Mouse (Mus musculus): ENCODE measurements at regions not wholly inside any gene's neighbourhood (a gene's known extent, or its start where the extent isn't known, plus 50 kb on each side); places are given as distances from the start of the nearest gene placed in this dataset.
A peak's percentile ranks its signal among the peaks of the same experiment; 100 is the strongest.

DNA sequence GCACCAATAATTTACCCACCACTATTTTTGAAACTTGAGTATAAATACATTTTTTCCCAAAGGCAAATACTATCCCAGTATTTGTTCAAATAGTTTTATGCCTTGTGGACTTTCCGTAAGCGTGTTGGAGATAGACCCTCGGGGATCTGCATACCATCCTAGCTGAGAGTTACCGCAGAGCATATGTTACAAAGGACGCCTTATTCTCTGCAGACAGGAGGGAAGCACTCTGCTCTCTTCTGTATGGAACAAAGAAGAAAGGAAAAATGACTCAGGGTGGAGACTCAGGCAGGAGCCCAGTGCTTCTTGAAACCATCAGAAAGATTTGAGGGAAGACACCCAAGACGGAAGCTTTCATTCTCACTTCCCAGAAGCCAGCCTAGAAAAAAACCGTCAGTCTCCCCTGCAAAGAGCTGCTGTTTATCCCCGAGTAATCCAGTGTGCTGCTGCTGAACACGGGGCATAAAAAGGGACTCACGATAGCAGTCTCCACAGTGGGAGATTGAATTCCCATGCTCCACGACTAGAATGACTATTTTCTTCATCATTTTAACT is 200.2 kb upstream of the Runx1 start:
- no peak for TF ChIP-seq CTCF (conservative IDR thresholded peaks at IDR 0.05)
- DNase-seq (ENCODE audit: low spot score in 2 of 2) = no peak
- Histone ChIP-seq H3K4me3 (no peak overlapping the region), H3K27ac (no peak overlapping the region)

DNA sequence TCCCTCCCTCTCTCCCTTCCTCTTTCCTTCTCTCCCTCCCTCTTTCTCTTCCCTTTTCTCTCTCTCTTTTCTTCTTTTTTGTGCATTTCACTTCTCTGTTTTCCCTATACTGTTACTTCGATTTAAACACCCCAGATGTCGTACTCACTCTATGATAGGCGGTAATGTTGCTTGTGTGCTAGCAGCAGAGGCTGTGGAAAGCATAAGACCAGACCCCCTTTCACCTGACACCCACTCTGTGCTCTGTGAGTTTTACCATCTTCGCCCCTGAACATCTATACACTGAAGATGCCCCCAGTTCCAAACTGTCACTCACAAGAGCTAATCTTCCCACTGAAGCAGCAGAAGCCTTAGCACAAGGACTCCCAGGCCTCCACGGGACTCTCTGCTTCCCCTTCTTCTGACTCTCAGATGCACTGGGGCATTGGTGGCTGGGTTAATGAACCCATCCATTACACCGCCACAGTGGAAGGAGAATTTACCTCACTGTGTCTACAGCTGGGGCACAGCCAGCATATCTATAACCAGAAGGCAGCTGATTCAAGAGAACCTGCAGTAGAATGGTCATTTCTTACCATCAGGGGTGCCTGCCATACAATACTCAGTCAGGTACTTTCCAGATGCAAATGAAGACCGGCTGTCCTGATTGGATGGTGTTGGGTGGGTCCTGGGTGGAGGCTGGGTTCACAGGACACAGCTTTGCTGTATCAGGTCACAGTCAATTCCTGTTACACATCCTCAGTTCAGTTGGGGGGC is 194.0 kb upstream of the Runx1 start:
- no peak overlapping the region for H3K27ac ChIP-seq
- no peak overlapping the region for H3K4me3 ChIP-seq
- TF ChIP-seq CTCF (conservative IDR thresholded peaks at IDR 0.05) = no peak
- no peak for DNase-seq (ENCODE audit: low spot score in 2 of 2)

DNA sequence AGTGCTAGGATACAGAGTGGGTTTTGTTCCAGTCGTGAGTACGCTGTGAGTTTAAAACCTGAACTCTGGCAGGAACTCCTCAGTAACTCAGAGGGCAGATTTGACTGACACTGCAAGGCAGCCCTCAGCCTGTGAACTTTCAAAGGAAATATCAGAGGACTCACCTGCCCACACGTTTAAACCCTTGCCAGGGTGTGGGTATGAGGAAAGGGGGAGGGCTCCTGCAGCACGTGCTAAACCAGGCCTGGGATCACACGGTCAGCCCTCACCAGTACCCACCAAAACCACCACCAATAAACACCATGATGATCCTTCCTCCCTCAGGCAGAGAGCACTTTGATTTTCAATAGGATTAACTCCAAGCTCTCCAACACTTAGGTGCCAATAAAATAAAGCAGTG is 192.8 kb upstream of the Runx1 start:
- no peak for TF ChIP-seq CTCF (conservative IDR thresholded peaks at IDR 0.05)
- no peak for DNase-seq (ENCODE audit: low spot score in 2 of 2)
- no peak overlapping the region for H3K4me3 ChIP-seq
- H3K27ac ChIP-seq = no peak overlapping the region

DNA sequence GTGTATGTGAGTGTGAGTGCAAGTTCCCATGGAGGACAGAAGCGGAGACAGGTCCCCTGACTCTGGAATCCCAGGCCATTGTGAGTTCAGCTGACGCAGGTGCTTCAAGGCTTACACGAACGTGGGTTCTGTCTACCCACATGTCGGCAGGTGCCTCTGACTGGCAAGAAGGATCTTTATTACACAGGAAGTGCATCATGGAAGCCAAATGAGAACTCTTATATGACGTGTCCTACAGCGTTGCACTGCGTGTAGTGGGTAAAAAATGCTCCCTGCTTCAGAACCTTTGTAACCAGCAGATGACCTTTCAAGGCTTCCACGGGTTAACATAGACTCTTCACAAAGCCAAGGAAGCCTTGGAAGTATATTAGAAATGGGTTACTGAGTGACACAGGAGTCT is 191.1 kb upstream of the Runx1 start:
- no peak for TF ChIP-seq CTCF (conservative IDR thresholded peaks at IDR 0.05)
- H3K4me3 ChIP-seq = no peak overlapping the region
- DNase-seq (ENCODE audit: low spot score in 2 of 2) = no peak
- no peak overlapping the region for H3K27ac ChIP-seq

DNA sequence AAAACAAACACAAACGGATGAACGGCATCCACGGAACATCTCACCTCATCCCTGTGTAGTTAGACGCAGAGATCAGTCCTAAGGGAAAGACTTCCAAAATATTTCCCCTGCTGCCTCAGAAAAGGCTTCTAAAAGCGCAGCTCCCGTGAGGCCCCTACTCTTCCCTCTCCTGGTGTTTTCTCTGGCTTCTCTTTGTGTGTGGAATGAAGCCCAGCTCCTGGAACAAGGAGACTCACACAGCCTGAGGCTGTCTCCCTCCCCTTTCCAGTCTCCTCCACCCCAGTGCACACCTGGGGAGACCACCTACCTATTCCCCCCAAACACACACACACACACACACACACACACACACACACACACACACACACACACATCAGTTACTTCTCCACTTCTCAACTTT is 189.7 kb upstream of the Runx1 start:
- Histone ChIP-seq H3K4me3 (no peak overlapping the region), H3K27ac (no peak overlapping the region)
- no peak for TF ChIP-seq CTCF (conservative IDR thresholded peaks at IDR 0.05)
- DNase-seq (ENCODE audit: low spot score in 2 of 2) = no peak

DNA sequence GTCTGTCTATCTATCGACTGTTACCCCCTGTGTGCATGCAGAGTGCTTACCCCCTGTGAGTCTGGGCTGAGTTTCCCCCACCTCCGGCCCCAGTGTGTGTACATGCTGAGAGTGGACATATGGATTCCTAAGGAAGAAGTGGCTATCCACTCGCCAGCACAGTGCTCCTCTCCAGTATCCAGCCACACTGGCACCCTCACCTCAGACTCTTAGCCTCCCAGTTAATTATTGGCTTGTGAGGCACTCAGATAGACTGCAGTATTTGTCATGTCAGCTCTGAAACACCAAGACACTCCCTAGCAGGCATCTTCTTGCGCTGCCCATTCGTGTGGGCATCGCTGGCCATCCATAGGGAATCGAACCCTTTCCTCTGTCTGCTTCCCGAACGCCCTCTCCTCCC is 189.0 kb upstream of the Runx1 start:
- H3K4me3 ChIP-seq = no peak overlapping the region
- no peak for TF ChIP-seq CTCF (conservative IDR thresholded peaks at IDR 0.05)
- no peak for DNase-seq (ENCODE audit: low spot score in 2 of 2)
- no peak overlapping the region for H3K27ac ChIP-seq

DNA sequence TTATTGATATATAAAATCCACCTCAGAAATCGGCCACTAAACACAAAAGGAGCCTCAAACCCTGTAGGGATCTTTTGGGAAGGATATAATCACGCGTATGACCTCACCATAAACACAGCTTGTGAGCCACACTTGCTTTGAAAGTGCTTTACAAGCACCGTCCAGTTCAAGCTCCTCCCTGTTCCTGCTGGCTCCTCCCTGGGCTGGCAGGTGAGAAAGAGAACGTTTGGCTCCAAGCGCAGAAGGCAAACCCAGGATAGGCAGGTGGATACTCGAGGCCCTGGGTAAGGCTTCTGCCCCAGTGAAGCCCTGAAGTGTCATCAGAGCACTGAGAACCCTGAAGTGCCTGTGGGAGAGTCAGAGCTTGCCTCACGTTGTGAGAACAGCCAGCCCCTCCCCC is 187.9 kb upstream of the Runx1 start:
- no peak overlapping the region for H3K27ac ChIP-seq
- no peak overlapping the region for H3K4me3 ChIP-seq
- TF ChIP-seq CTCF (conservative IDR thresholded peaks at IDR 0.05) = no peak
- DNase-seq (ENCODE audit: low spot score in 2 of 2) = no peak

DNA sequence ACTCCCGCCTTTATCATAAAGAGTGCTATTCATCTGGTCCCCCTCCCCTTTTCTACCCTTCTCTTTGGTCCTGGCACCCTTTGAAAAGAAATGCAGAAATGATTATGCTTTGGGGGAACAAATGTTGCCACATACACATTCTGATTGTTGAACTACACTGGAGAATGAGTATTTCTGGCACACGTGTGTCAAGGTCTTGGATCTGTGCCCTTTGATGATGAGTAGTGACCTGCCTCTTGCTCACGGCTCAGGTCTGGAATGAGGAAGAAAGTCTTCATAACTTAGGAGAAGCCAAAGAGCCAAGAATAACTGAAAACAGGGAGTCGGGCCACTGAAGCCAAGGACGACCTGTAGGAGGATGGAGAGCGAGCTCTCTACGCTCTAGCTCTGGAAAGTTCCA is 187.3 kb upstream of the Runx1 start:
- no peak for DNase-seq (ENCODE audit: low spot score in 2 of 2)
- no peak overlapping the region for H3K27ac ChIP-seq
- TF ChIP-seq CTCF (conservative IDR thresholded peaks at IDR 0.05) = no peak
- H3K4me3 ChIP-seq = no peak overlapping the region

DNA sequence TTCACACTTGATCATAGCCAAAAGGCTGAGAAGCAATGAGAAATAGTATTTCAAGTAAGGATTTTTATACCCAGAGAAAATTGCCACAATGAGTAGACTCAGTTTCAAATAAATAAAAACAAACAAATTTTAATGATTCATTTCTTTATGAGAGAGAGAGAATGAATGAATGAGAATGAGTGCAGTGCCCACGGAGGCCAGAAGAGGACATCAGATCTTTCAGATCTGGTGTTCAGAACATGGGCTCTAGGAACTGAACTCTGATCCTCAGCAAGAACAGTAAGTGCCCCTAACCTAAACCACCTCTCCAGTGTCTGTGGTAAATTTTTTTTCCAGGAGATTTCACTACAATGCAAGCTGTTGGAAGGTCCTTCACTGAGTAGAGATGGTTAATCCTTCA is 185.5 kb upstream of the Runx1 start:
- H3K27ac ChIP-seq = no peak overlapping the region
- no peak for DNase-seq (ENCODE audit: low spot score in 2 of 2)

DNA sequence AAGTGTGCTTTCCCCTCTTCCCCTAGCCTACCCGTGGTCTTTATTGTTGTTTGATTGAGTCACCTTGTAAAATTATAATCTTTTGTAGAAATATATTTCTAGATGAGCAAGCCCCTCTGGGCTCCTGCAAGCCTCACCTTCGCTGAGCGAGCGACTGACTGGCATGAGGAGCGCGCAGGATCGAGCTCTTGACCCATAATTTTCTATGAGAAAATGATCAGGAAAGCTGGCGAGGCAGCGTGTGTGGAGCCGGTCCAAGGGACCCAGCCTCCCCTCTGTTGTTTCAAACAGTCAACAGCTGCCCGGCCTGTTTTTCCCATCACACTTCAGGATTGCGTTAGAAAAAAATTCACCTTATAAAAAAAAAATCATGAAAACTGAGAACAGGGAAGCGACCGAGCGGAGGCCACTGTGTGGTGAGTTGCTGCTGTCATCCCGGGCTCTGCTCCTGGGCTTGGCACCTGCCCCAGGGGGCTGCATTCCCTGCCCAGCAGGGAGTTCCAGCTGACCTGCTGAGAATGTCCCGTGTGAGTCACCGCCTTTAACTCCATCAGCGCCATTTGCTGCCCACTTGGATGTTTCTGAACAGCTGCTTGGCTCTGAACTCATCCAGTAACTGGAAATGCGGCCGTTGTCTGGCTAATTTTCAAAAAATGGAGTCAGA is 180.5 kb upstream of the Runx1 start:
- no peak for TF ChIP-seq CTCF (conservative IDR thresholded peaks at IDR 0.05)
- Histone ChIP-seq H3K27ac (no peak overlapping the region), H3K4me3 (peak overlapping the region; percentile 22)
- no peak for DNase-seq (ENCODE audit: low spot score in 2 of 2)

More for the DNA sequence above, 185.5 kb upstream of the Runx1 start:
- no peak for TF ChIP-seq CTCF (conservative IDR thresholded peaks at IDR 0.05)
- H3K4me3 ChIP-seq = no peak overlapping the region

DNA sequence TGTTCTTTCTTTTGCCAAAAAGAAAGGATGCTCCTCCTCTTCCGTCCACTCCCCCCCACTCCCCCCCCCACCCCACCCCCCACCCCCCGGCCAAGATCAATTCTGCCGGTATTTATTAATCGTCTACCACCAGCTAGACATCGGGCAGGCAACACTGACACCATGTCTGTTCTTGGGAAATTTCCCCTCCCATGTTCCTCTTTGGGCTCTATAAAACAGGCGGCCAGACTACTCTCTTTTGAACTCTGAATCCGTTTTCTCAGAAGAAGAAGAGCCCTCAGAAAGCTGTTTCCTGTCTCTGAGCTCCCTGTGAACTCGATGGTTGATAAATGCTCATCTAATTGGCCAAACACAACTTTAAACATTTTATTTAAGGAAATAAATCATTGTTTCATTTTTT is 179.5 kb upstream of the Runx1 start:
- TF ChIP-seq CTCF (conservative IDR thresholded peaks at IDR 0.05) = no peak
- Histone ChIP-seq H3K4me3 (no peak overlapping the region), H3K27ac (no peak overlapping the region)
- no peak for DNase-seq (ENCODE audit: low spot score in 2 of 2)

DNA sequence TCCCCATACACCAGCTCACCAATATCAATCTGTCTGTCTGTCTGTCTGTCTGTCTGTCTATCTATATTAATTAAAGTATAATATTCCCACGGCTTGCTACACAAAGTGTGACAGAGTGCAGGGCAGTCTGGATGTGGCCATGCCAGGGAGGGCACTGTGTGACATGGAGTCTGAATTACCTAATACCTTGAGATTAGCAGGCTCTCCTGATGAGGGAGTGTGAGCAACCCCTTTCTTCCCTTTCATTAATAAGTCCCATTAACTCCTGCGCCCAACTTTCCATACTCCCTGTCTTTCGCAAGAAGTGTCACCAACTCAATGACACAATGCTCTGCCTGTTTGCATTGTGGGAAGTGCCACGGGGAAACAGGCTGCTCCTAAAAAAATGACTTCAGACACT is 177.9 kb upstream of the Runx1 start:
- DNase-seq (ENCODE audit: low spot score in 2 of 2) = no peak
- H3K27ac ChIP-seq = no peak overlapping the region
- H3K4me3 ChIP-seq = no peak overlapping the region
- TF ChIP-seq CTCF (conservative IDR thresholded peaks at IDR 0.05) = no peak

DNA sequence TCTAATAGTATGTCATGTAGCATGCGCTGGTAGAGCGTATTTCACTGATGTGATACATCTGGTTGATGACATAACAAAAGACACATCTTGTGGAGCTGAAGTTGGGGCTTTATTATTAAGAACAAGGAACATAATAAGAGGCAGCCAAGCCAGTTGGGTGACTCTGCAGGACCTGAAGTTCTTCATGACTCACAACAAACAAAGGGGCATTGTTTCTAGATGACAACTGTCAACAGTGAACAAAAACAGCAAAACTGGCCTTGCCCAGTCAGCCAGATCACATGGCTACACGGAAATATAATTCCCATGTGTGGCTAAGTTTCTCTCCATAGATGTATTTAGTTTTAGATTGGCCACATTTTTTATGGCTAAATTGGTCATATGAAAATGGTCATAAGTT is 172.7 kb upstream of the Runx1 start:
- DNase-seq (ENCODE audit: low spot score in 2 of 2) = no peak
- Histone ChIP-seq H3K4me3 (no peak overlapping the region), H3K27ac (no peak overlapping the region)
- no peak for TF ChIP-seq CTCF (conservative IDR thresholded peaks at IDR 0.05)

DNA sequence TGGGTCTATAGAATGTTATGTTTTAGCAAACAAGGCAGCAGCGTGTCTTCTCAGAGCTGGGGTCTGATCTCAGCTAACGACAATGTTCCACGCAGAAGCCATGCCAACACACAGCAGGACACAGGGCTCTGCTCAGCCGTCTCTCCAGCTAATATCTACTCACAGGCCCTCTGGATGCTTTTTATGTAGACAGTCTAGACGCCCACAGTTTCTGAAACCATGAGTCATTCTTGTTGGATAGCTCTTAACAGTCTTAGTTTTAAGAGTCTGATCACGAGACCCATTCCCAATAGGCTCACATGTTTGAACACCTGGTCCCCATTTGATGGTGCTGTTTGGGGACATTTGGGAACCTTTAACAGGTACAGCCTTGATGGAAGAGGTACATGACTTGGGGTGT is 171.7 kb upstream of the Runx1 start:
- no peak for TF ChIP-seq CTCF (conservative IDR thresholded peaks at IDR 0.05)
- no peak overlapping the region for H3K27ac ChIP-seq
- DNase-seq (ENCODE audit: low spot score in 2 of 2) = peak; percentile 12 to 18
- H3K4me3 ChIP-seq = no peak overlapping the region

All from layer of hippocampus, adult 2 months (tissue).